Mouse (Mus musculus): ENCODE measurements around the gene Cnbd2. TPM values are rescaled to one million over a fixed set of nuclear protein-coding genes. Genes with fewer than 3 reads are reported as not detected.

The Cnbd2 gene
- polyA plus RNA-seq, 1 experiment, result 4.1 TPM

DNA sequence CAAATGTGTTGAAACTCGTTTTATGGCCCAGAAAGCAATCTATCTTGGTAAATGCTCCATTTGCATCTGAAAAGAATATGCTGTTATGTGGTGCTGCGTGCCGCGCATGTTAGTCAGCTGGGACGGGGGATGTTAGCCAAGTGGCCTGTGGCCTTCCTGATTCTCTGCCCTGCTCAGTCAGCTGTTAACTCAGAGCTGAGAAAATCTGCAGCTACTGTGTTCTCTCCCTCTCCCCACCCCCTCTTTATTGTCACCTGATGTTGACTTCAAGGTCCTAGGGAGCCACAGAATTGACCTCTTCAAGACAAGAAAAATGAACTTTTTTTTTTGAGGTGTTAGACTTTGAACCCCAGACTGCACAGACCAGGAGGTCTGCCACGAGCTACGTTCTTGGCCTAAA lies 43.9 kb downstream of the Cnbd2 start:
- Histone ChIP-seq H3K4me2 (ENCODE audit: low read depth) (no peak overlapping the region), H3K4me3 (no peak overlapping the region), H3K79me2 (ENCODE audit: control insufficient read depth, insufficient read depth) (no peaks in the 10 kb centered on the region), H3ac (ENCODE audit: control insufficient read depth, insufficient read length) (no peak overlapping the region), H3K36me3 (ENCODE audit: control insufficient read depth, insufficient read depth) (no peaks in the 10 kb centered on the region), H3K27me3 (ENCODE audit: control insufficient read depth, insufficient read depth, insufficient read length) (no peaks in the 10 kb centered on the region)
- TF ChIP-seq POLR2AphosphoS2 (IDR thresholded peaks at IDR 0.05; ENCODE audit: insufficient read length, low read depth), result no peak
- TF ChIP-seq MYOG (IDR thresholded peaks at IDR 0.05; ENCODE audit: control insufficient read depth in 1 of 3, insufficient read depth in 1 of 3, insufficient read length in 2 of 3, low read depth in 2 of 3), result no peak
- TF ChIP-seq CEBPB (IDR thresholded peaks at IDR 0.05; ENCODE audit: insufficient read depth, poor library complexity, severe bottlenecking), result no peak
- TF ChIP-seq TCF3 (IDR thresholded peaks at IDR 0.05; ENCODE audit: insufficient read length, low read depth), result no peak
- no peak for TF ChIP-seq MAX (IDR thresholded peaks at IDR 0.05; ENCODE audit: low read depth)
- TF ChIP-seq POLR2A (IDR thresholded peaks at IDR 0.05; ENCODE audit: insufficient read length, low read depth), result no peak
- no peak for TF ChIP-seq REST (IDR thresholded peaks at IDR 0.05; ENCODE audit: insufficient read depth, insufficient read length)
- TF ChIP-seq TCF12 (IDR thresholded peaks at IDR 0.05; ENCODE audit: insufficient read depth, poor library complexity, severe bottlenecking), result no peak
- TF ChIP-seq USF1 (IDR thresholded peaks at IDR 0.05; ENCODE audit: low read depth), result no peak
- no peak for TF ChIP-seq MYOD1 (IDR thresholded peaks at IDR 0.05; ENCODE audit: control insufficient read depth in 1 of 3, insufficient read length in 2 of 3, low read depth in 2 of 3)

DNA sequence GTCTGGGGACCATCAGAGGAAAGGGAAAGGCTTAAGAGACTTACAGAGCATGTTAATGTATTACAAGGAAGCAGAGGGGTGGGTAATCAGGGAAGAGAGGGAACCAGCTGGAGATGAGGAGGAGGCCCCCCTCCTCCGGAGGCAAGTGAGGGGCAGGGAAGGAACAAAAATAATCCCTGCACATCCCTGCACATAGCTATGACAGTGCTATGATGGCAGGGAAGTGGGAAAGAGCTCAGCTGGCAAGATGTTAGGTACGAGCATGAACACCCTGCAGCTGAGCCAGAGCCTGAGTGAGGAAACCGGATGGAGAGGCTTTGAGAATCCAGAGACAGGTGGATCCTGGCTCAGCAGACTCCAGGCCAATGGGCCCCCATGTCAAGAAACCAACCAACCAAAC lies 56.4 kb downstream of the Cnbd2 start:
- Histone ChIP-seq H3K79me2 (ENCODE audit: control insufficient read depth, insufficient read depth) (no peaks in the 10 kb centered on the region), H3K4me3 (no peak overlapping the region), H3K27me3 (ENCODE audit: control insufficient read depth, insufficient read depth, insufficient read length) (no peaks in the 10 kb centered on the region), H3K36me3 (ENCODE audit: control insufficient read depth, insufficient read depth) (no peaks in the 10 kb centered on the region), H3K4me2 (ENCODE audit: low read depth) (no peak overlapping the region), H3ac (ENCODE audit: control insufficient read depth, insufficient read length) (no peak overlapping the region)
- TF ChIP-seq CEBPB (IDR thresholded peaks at IDR 0.05; ENCODE audit: insufficient read depth, poor library complexity, severe bottlenecking) (no peak), TCF12 (IDR thresholded peaks at IDR 0.05; ENCODE audit: insufficient read depth, poor library complexity, severe bottlenecking) (no peak), MYOG (IDR thresholded peaks at IDR 0.05; ENCODE audit: control insufficient read depth in 1 of 3, insufficient read depth in 1 of 3, insufficient read length in 2 of 3, low read depth in 2 of 3) (no peak), POLR2AphosphoS2 (IDR thresholded peaks at IDR 0.05; ENCODE audit: insufficient read length, low read depth) (no peak), TCF3 (IDR thresholded peaks at IDR 0.05; ENCODE audit: insufficient read length, low read depth) (no peak)

DNA sequence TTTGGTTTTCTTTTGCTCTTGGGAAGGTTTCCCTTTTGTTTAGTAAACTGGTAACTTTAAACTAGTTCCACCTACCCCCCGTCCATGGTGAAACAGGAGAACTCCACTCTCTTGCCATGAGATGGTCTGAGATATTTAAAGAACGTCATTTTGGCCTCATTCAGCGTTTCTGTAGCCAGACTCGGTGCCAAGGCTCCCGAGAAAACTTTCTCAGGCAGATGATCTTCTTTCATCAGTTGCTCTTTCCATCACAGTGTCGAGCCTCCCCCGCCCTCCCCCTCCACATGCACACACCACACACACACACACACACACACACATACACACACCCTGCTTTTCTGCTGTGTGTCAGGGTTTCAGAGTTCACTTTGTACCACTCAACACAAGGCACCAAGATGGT lies 58.8 kb downstream of the Cnbd2 start:
- no peak overlapping the region for H3K4me2 ChIP-seq (ENCODE audit: low read depth)
- H3ac ChIP-seq (ENCODE audit: control insufficient read depth, insufficient read length), result no peak overlapping the region
- H3K36me3 ChIP-seq (ENCODE audit: control insufficient read depth, insufficient read depth), result no peaks in the 10 kb centered on the region
- H3K27me3 ChIP-seq (ENCODE audit: control insufficient read depth, insufficient read depth, insufficient read length), result no peaks in the 10 kb centered on the region
- TF ChIP-seq TCF12 (IDR thresholded peaks at IDR 0.05; ENCODE audit: insufficient read depth, poor library complexity, severe bottlenecking), result no peak
- no peak for TF ChIP-seq POLR2A (IDR thresholded peaks at IDR 0.05; ENCODE audit: insufficient read length, low read depth)
- no peaks in the 10 kb centered on the region for H3K79me2 ChIP-seq (ENCODE audit: control insufficient read depth, insufficient read depth)
- no peak overlapping the region for H3K4me3 ChIP-seq

DNA sequence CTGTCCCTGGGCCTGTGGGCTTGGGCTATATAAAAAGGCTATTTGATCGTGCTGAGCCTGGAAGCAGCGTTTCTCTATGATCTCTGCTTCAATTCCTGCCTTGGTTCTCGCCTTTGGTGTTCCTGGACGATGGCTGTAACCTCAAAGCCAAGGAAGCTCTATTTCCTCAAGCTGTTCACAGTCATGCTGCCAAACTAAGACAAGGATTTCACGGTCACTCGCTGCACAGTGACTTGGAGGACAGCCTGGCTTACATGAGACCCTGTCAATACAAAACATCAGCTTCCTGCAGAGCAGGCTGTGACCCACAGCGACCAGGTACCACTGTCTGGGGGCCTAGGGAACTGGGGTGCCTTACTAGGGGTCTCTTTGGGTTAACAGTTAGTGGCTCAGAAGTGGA lies 64.9 kb downstream of the Cnbd2 start:
- Histone ChIP-seq H3ac (ENCODE audit: control insufficient read depth, insufficient read length) (no peak overlapping the region), H3K36me3 (ENCODE audit: control insufficient read depth, insufficient read depth) (no peaks in the 10 kb centered on the region), H3K4me2 (ENCODE audit: low read depth) (no peak overlapping the region), H3K79me2 (ENCODE audit: control insufficient read depth, insufficient read depth) (no peaks in the 10 kb centered on the region), H3K27me3 (ENCODE audit: control insufficient read depth, insufficient read depth, insufficient read length) (no peaks in the 10 kb centered on the region), H3K4me3 (no peak overlapping the region)
- no peak for TF ChIP-seq CEBPB (IDR thresholded peaks at IDR 0.05; ENCODE audit: insufficient read depth, poor library complexity, severe bottlenecking)
- TF ChIP-seq E2F4 (IDR thresholded peaks at IDR 0.05; ENCODE audit: insufficient read depth), result no peak
- TF ChIP-seq MYOD1 (IDR thresholded peaks at IDR 0.05; ENCODE audit: control insufficient read depth in 1 of 3, insufficient read length in 2 of 3, low read depth in 2 of 3), result no peak

DNA sequence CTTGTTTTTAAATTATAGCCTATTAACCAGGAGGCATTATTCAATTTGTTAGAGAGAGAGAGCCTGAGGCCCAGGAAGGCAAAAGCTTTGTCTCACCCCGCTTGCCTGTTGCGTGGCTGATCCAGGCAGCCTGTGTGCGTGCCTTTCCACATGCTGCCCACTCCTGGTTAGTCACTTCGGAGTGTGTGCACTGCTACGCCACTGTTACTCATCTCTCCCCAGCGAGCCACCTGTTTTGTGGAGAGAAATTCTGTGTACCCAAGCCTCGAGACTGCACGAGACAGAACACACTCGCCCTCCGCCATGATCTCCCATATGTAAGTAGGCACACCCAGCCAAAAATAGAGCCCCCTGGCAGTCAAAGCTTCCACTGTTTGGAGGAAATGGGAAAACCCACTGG lies 67.8 kb downstream of the Cnbd2 start:
- Histone ChIP-seq H3ac (ENCODE audit: control insufficient read depth, insufficient read length) (no peak overlapping the region), H3K4me2 (ENCODE audit: low read depth) (peak overlapping the region; percentile 27), H3K27me3 (ENCODE audit: control insufficient read depth, insufficient read depth, insufficient read length) (no peaks in the 10 kb centered on the region), H3K36me3 (ENCODE audit: control insufficient read depth, insufficient read depth) (no peaks in the 10 kb centered on the region), H3K4me3 (no peak overlapping the region), H3K79me2 (ENCODE audit: control insufficient read depth, insufficient read depth) (no peaks in the 10 kb centered on the region)
- TF ChIP-seq SRF (IDR thresholded peaks at IDR 0.05; ENCODE audit: control insufficient read depth, insufficient read length, low read depth) (no peak), TCF12 (IDR thresholded peaks at IDR 0.05; ENCODE audit: insufficient read depth, poor library complexity, severe bottlenecking) (no peak), MYOG (IDR thresholded peaks at IDR 0.05; ENCODE audit: control insufficient read depth in 1 of 3, insufficient read depth in 1 of 3, insufficient read length in 2 of 3, low read depth in 2 of 3) (peak; percentile 28 to 76 (median 42)), MAX (IDR thresholded peaks at IDR 0.05; ENCODE audit: low read depth) (no peak), POLR2A (IDR thresholded peaks at IDR 0.05; ENCODE audit: insufficient read length, low read depth) (no peak), MYOD1 (IDR thresholded peaks at IDR 0.05; ENCODE audit: control insufficient read depth in 1 of 3, insufficient read length in 2 of 3, low read depth in 2 of 3) (peak in 2 of 3 experiments; percentile 61 to 76), TCF3 (IDR thresholded peaks at IDR 0.05; ENCODE audit: insufficient read length, low read depth) (no peak), POLR2AphosphoS2 (IDR thresholded peaks at IDR 0.05; ENCODE audit: insufficient read length, low read depth) (no peak), CEBPB (IDR thresholded peaks at IDR 0.05; ENCODE audit: insufficient read depth, poor library complexity, severe bottlenecking) (no peak), REST (IDR thresholded peaks at IDR 0.05; ENCODE audit: insufficient read depth, insufficient read length) (no peak)
